Mouse (Mus musculus) lung, adult 2 months (tissue): ENCODE data around the gene Gtf2ird1.

Experiments used
- CTCF ChIP-seq: fragments of 200-500 bp; IDR thresholded peaks from 2 replicates; pipeline ENCODE4 v1.5.1; 2011; ENCODE audit warnings: mild to moderate bottlenecking, low read length, control low read depth; ENCODE audit not compliant: insufficient read depth
- POLR2A ChIP-seq: fragments of 200-500 bp; IDR thresholded peaks from 2 replicates; pipeline ENCODE4 v1.6.1; 2011; ENCODE audit warnings: low read depth, mild to moderate bottlenecking, control low read depth, low read length, borderline replicate concordance; ENCODE audit errors: extremely low read depth

DNA sequence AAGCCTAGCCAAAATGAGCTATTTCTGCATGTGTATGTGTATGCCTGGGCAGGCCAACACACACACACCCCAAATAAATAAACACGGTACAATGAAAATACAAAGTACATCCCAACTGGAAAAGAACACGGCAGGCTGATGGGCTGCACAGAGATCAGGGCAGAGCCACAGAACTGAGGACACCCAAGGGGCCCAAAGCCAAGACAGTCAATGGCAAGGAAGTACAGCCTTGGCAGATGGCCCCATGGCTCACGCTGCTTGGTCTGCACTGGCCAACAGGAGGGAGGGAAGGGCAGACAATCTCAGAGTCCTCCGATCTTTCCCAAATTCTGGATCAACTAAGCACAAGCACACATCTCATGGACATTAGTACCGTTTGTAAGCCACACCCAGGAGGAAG, 32.6 kb downstream of the Gtf2ird1 start:
- no peak for TF ChIP-seq POLR2A
- no peak for TF ChIP-seq CTCF
